Mouse (Mus musculus): ENCODE measurements around the gene 4930438A08Rik. TPM values are rescaled to one million over a fixed set of nuclear protein-coding genes. Genes with fewer than 3 reads are reported as not detected.
"Not testable (repeated sequence)": the region's sequence is repeated elsewhere in the genome, so short reads cannot be mapped to it uniquely, and the experiment has no call there.

4930438A08Rik gene
- polyA plus RNA-seq, 1 experiment: 2.7 TPM

- no peak for DNase-seq (ENCODE audit: low read depth)
Observed at GRCm38 (mm10) chr11:58281970-58282496, 7.4 kb downstream of the 4930438A08Rik start.

GRCm38 (mm10) chr11:58282518-58282917, 7.9 kb downstream of the 4930438A08Rik start:
- no peak for DNase-seq (ENCODE audit: low read depth)

GRCm38 (mm10) chr11:58289992-58290682, 15.5 kb downstream of the 4930438A08Rik start:
- DNase-seq (ENCODE audit: low read depth): no peak

- no peak for DNase-seq (ENCODE audit: low read depth)
Observed at GRCm38 (mm10) chr11:58290812-58291211, 16.2 kb downstream of the 4930438A08Rik start.

- no peak for DNase-seq (ENCODE audit: low read depth)
Observed at GRCm38 (mm10) chr11:58292791-58293190, 18.2 kb downstream of the 4930438A08Rik start.

GRCm38 (mm10) chr11:58297396-58297795, 22.8 kb downstream of the 4930438A08Rik start:
- no peak for DNase-seq (ENCODE audit: low read depth)

- peak; percentile 17 for DNase-seq (ENCODE audit: low read depth)
Observed at GRCm38 (mm10) chr11:58301057-58301456, 26.5 kb downstream of the 4930438A08Rik start.

GRCm38 (mm10) chr11:58301837-58302754, 27.5 kb downstream of the 4930438A08Rik start:
- peak; percentile 91 for DNase-seq (ENCODE audit: low read depth)

- DNase-seq (ENCODE audit: low read depth): peak; percentile 9
Observed at GRCm38 (mm10) chr11:58302774-58303445, 28.3 kb downstream of the 4930438A08Rik start.

GRCm38 (mm10) chr11:58303594-58303993, 29.0 kb downstream of the 4930438A08Rik start:
- DNase-seq (ENCODE audit: low read depth): no peak

- DNase-seq (ENCODE audit: low read depth): not testable (repeated sequence)
Observed at GRCm38 (mm10) chr11:58305299-58305698, 30.7 kb downstream of the 4930438A08Rik start.

GRCm38 (mm10) chr11:58306860-58307308, 32.3 kb downstream of the 4930438A08Rik start, which contains the start of gene Zfp692:
Gene Zfp692 (plus strand): TSS chr11:58307069.
- DNase-seq (ENCODE audit: low read depth): peak; percentile 37

GRCm38 (mm10) chr11:58307411-58308080, 32.9 kb downstream of the 4930438A08Rik start:
- DNase-seq (ENCODE audit: low read depth): peak; percentile 46

GRCm38 (mm10) chr11:58308661-58309060, 34.1 kb downstream of the 4930438A08Rik start:
- DNase-seq (ENCODE audit: low read depth): no peak

GRCm38 (mm10) chr11:58314069-58314468, 39.5 kb downstream of the 4930438A08Rik start:
- no peak for DNase-seq (ENCODE audit: low read depth)

- DNase-seq (ENCODE audit: low read depth): no peak
Observed at GRCm38 (mm10) chr11:58315536-58316168, 41.1 kb downstream of the 4930438A08Rik start.

GRCm38 (mm10) chr11:58316344-58316743, 41.7 kb downstream of the 4930438A08Rik start:
- no peak for DNase-seq (ENCODE audit: low read depth)

- DNase-seq (ENCODE audit: low read depth): no peak
Observed at GRCm38 (mm10) chr11:58316768-58317390, 42.3 kb downstream of the 4930438A08Rik start.

GRCm38 (mm10) chr11:58322824-58323569, 48.4 kb downstream of the 4930438A08Rik start:
- DNase-seq (ENCODE audit: low read depth): no peak

All from gonadal fat pad, adult 2 months (tissue).